Mouse (Mus musculus): ENCODE measurements around the gene Syn3.

- TF ChIP-seq CTCF (IDR thresholded peaks at IDR 0.05; ENCODE audit: extremely low read depth, insufficient read depth, low read length): no peak
- no peak for TF ChIP-seq POLR2A (IDR thresholded peaks at IDR 0.05; ENCODE audit: extremely low read depth, insufficient read depth, low read length)
These were observed 327.4 kb downstream of the Syn3 start for GRCm38 (mm10) chr10:86171246-86171645.

All from cortical plate, adult 2 months (tissue).